Mouse (Mus musculus) neural tube, embryonic 13.5 days (tissue): Measurements from ENCODE around the gene Aqp9. TPM values are rescaled to one million over a fixed set of nuclear protein-coding genes. Genes with fewer than 3 reads are reported as not detected.
"Not testable (repeated sequence)": the region's sequence is repeated elsewhere in the genome, so short reads cannot be mapped to it uniquely, and the experiment has no call there.

Experiments
- ATAC-seq: fragments of 200-750 bp; cut with Nextera tagmentation; 2 replicates; pipeline ENCODE4 v1.8.0; 2017; ENCODE audit warnings: low read depth, mild to moderate bottlenecking, moderate TSS enrichment, moderate library complexity
- H3K27ac ChIP-seq: fragments of 300-500 bp; sonication (generic); replicated peaks from 2 replicates; pipeline ENCODE4 v1.5.1; 2015; ENCODE audit warnings: moderate library complexity, mild to moderate bottlenecking, inconsistent platforms
- H3K27me3 ChIP-seq: fragments of 300-500 bp; sonication (generic); 2 replicates; pipeline ENCODE4 v1.6.1; 2015; ENCODE audit warnings: mild to moderate bottlenecking, inconsistent platforms
- H3K36me3 ChIP-seq: fragments of 300-500 bp; sonication (generic); 2 replicates; pipeline ENCODE4 v1.6.1; 2015; ENCODE audit warnings: mild to moderate bottlenecking, inconsistent platforms
- H3K4me1 ChIP-seq: fragments of 300-500 bp; sonication (generic); replicated peaks from 2 replicates; pipeline ENCODE4 v1.6.1; 2015; ENCODE audit warnings: inconsistent platforms
- H3K4me2 ChIP-seq: fragments of 300-500 bp; sonication (generic); 2 replicates; pipeline ENCODE4 v1.6.1; 2015; ENCODE audit warnings: inconsistent platforms, mild to moderate bottlenecking, moderate library complexity
- H3K4me3 ChIP-seq: fragments of 300-500 bp; sonication (generic); 2 replicates; pipeline ENCODE4 v1.5.1; 2015; ENCODE audit warnings: mild to moderate bottlenecking, inconsistent platforms
- H3K9ac ChIP-seq: fragments of 300-500 bp; sonication (generic); 2 replicates; pipeline ENCODE4 v1.6.1; 2015; ENCODE audit warnings: moderate library complexity, mild to moderate bottlenecking, inconsistent platforms
- H3K9me3 ChIP-seq: fragments of 300-500 bp; sonication (generic); 2 replicates; pipeline ENCODE4 v1.6.1; 2016; ENCODE audit warnings: inconsistent platforms
- WGBS: fragments of 180-500 bp; shearing (Covaris S2); methylation state at CpG from one replicate; pipeline ENCODE4 v1.1.7; 2015; 5-methylcytosine and 5-hydroxymethylcytosine counted together
- polyA plus RNA-seq: library from polyadenylated mRNA; unstranded; fragments of >200 nt; fragmentation: Nextera tagmentation; extraction: Ambion mirVana; gene quantifications from 2 replicates; pipeline ENCODE4 v1.2.1, GENCODE M21; 2015

The Aqp9 gene
- polyA plus RNA-seq, 1 experiment from 2014 or later, result 0.31 TPM

- H3K4me2 ChIP-seq, H3K36me3 ChIP-seq, H3K4me3 ChIP-seq, H3K27ac ChIP-seq, H3K9ac ChIP-seq, H3K27me3 ChIP-seq, H3K4me1 ChIP-seq, H3K9me3 ChIP-seq, ATAC-seq: not testable (repeated sequence)
- WGBS, result 85% methylated on average over 7 of the region's 8 CpGs
Measured at GRCm38 (mm10) chr9:71123095-71123494, 45.4 kb downstream of the Aqp9 start.

GRCm38 (mm10) chr9:71120924-71121323 lies 47.6 kb downstream of the Aqp9 start:
- 80% methylated on average over 9 of the region's 9 CpGs for WGBS
- no peak overlapping the region for H3K9ac ChIP-seq
- no peak overlapping the region for H3K4me2 ChIP-seq
- H3K36me3 ChIP-seq, result no peaks in the 10 kb centered on the region
- no peaks in the 10 kb centered on the region for H3K27me3 ChIP-seq
- no peak overlapping the region for H3K27ac ChIP-seq
- ATAC-seq, result no peak
- no peak overlapping the region for H3K4me3 ChIP-seq
- no peaks in the 10 kb centered on the region for H3K4me1 ChIP-seq
- H3K9me3 ChIP-seq, result no peaks in the 10 kb centered on the region

GRCm38 (mm10) chr9:71113166-71113565 lies 55.3 kb downstream of the Aqp9 start:
- Histone ChIP-seq H3K9ac (no peak overlapping the region), H3K27ac (no peak overlapping the region), H3K36me3 (no peaks in the 10 kb centered on the region), H3K27me3 (no peaks in the 10 kb centered on the region), H3K4me3 (no peak overlapping the region), H3K9me3 (no peaks in the 10 kb centered on the region), H3K4me2 (no peak overlapping the region), H3K4me1 (no peaks in the 10 kb centered on the region)
- WGBS, result 86% methylated on average over 6 of the region's 6 CpGs
- ATAC-seq, result no peak

- no peak overlapping the region for H3K27ac ChIP-seq
- no peaks in the 10 kb centered on the region for H3K4me1 ChIP-seq
- no peak overlapping the region for H3K4me2 ChIP-seq
- no peaks in the 10 kb centered on the region for H3K27me3 ChIP-seq
- H3K4me3 ChIP-seq, result no peak overlapping the region
- 85% methylated on average over 5 of the region's 5 CpGs for WGBS
- no peaks in the 10 kb centered on the region for H3K36me3 ChIP-seq
- no peaks in the 10 kb centered on the region for H3K9me3 ChIP-seq
- ATAC-seq, result no peak
- no peak overlapping the region for H3K9ac ChIP-seq
Measured at GRCm38 (mm10) chr9:71103521-71103920, 65.0 kb downstream of the Aqp9 start.

DNA sequence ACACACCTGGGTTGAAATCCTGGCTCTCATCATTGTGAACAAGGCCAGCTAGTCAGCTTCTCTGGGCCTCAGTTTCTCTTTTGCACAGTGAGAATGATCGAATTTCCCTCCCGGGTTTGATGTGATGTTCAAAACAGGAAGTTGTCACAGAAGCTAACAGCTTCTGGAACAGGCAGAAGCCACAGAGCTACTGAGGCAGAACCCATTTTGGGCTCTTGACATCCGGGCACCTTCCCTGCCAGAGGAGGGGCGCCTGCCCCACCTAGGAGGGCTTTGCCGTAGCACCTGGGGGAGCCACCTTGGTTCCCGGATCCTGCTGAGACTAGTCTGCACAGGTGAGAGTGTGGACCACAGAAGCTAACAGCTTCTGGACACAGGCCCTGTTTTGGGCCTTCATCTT lies 74.4 kb downstream of the Aqp9 start:
- Histone ChIP-seq H3K9me3 (no peaks in the 10 kb centered on the region), H3K4me2 (no peak overlapping the region), H3K4me3 (no peak overlapping the region), H3K27me3 (no peaks in the 10 kb centered on the region), H3K36me3 (no peaks in the 10 kb centered on the region), H3K9ac (no peak overlapping the region), H3K27ac (no peak overlapping the region), H3K4me1 (no peaks in the 10 kb centered on the region)
- ATAC-seq, result no peak
- 89% methylated on average over 6 of the region's 6 CpGs for WGBS

GRCm38 (mm10) chr9:71092038-71092437 lies 76.4 kb downstream of the Aqp9 start:
- no peaks in the 10 kb centered on the region for H3K36me3 ChIP-seq
- H3K4me1 ChIP-seq, result no peaks in the 10 kb centered on the region
- ATAC-seq, result no peak
- no peak overlapping the region for H3K4me3 ChIP-seq
- H3K9ac ChIP-seq, result no peak overlapping the region
- no peaks in the 10 kb centered on the region for H3K27me3 ChIP-seq
- no peak overlapping the region for H3K27ac ChIP-seq
- WGBS, result 68% methylated on average over 5 of the region's 5 CpGs
- H3K4me2 ChIP-seq, result no peak overlapping the region
- no peaks in the 10 kb centered on the region for H3K9me3 ChIP-seq

- H3K4me1 ChIP-seq, result no peaks in the 10 kb centered on the region
- WGBS, result 65% methylated on average over 7 of the region's 7 CpGs
- H3K27ac ChIP-seq, result no peak overlapping the region
- no peak for ATAC-seq
- no peak overlapping the region for H3K4me3 ChIP-seq
- no peak overlapping the region for H3K4me2 ChIP-seq
- H3K9me3 ChIP-seq, result no peaks in the 10 kb centered on the region
- H3K36me3 ChIP-seq, result no peaks in the 10 kb centered on the region
- H3K27me3 ChIP-seq, result no peaks in the 10 kb centered on the region
- no peak overlapping the region for H3K9ac ChIP-seq
Measured at GRCm38 (mm10) chr9:71079201-71079600, 89.3 kb downstream of the Aqp9 start.

- Histone ChIP-seq H3K36me3 (no peaks in the 10 kb centered on the region), H3K9ac (no peak overlapping the region), H3K4me2 (no peak overlapping the region), H3K27ac (no peak overlapping the region), H3K4me1 (no peaks in the 10 kb centered on the region; the same call in 1 of the 2 replicates), H3K9me3 (no peaks in the 10 kb centered on the region), H3K27me3 (no peaks in the 10 kb centered on the region), H3K4me3 (no peak overlapping the region)
- WGBS, result 89% methylated on average over 5 of the region's 5 CpGs
- ATAC-seq, result no peak
Measured at GRCm38 (mm10) chr9:71077251-71077825, 91.1 kb downstream of the Aqp9 start.

GRCm38 (mm10) chr9:71076201-71076648 lies 92.3 kb downstream of the Aqp9 start:
- H3K27me3 ChIP-seq, result no peaks in the 10 kb centered on the region
- no peak overlapping the region for H3K27ac ChIP-seq
- no peaks in the 10 kb centered on the region for H3K36me3 ChIP-seq
- no peak overlapping the region for H3K9ac ChIP-seq
- 84% methylated on average over 12 of the region's 12 CpGs for WGBS
- no peak overlapping the region for H3K4me2 ChIP-seq
- no peak for ATAC-seq
- no peaks in the 10 kb centered on the region; the same call in 1 of the 2 replicates for H3K4me1 ChIP-seq
- no peaks in the 10 kb centered on the region for H3K9me3 ChIP-seq
- H3K4me3 ChIP-seq, result no peak overlapping the region

GRCm38 (mm10) chr9:71073831-71074230 lies 94.7 kb downstream of the Aqp9 start:
- no peak overlapping the region for H3K4me2 ChIP-seq
- no peak for ATAC-seq
- no peaks in the 10 kb centered on the region for H3K36me3 ChIP-seq
- H3K27ac ChIP-seq, result no peak overlapping the region
- H3K9me3 ChIP-seq, result no peaks in the 10 kb centered on the region
- no peak overlapping the region for H3K9ac ChIP-seq
- no peaks in the 10 kb centered on the region; the same call in 1 of the 2 replicates for H3K4me1 ChIP-seq
- 69% methylated on average over 4 of the region's 4 CpGs for WGBS
- H3K27me3 ChIP-seq, result no peaks in the 10 kb centered on the region
- no peak overlapping the region for H3K4me3 ChIP-seq

- H3K4me3 ChIP-seq, result no peak overlapping the region
- no peaks in the 10 kb centered on the region for H3K9me3 ChIP-seq
- no peak for ATAC-seq
- H3K4me2 ChIP-seq, result no peak overlapping the region
- no peak overlapping the region for H3K9ac ChIP-seq
- H3K36me3 ChIP-seq, result no peaks in the 10 kb centered on the region
- H3K27me3 ChIP-seq, result no peaks in the 10 kb centered on the region
- no peak overlapping the region for H3K27ac ChIP-seq
- H3K4me1 ChIP-seq, result no peaks in the 10 kb centered on the region; the same call in 1 of the 2 replicates
- WGBS, result 47% methylated on average over 4 of the region's 4 CpGs
Measured at GRCm38 (mm10) chr9:71073076-71073475, 95.4 kb downstream of the Aqp9 start.

DNA sequence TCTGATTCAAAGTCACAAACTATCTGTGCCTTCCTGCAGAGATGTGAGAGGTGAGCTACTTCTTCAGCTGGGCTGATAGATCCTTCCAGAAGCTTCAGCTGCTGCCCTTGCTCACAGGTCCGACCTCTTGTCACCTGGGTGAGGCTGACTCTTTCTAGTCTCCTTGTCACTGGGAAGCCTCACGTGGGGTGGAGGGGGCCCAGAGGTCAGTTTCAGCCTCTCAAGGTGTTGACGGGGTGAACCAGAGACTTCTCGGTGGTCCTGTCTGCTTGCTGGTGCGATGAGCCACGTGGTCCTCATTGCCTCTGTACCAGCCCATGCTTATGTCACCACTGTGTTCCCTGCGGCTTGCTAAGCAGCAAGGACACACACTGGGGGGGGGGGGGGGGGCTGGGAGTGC lies 96.0 kb downstream of the Aqp9 start:
- no peaks in the 10 kb centered on the region for H3K36me3 ChIP-seq
- no peaks in the 10 kb centered on the region for H3K27me3 ChIP-seq
- H3K9me3 ChIP-seq, result no peaks in the 10 kb centered on the region
- no peaks in the 10 kb centered on the region; the same call in 1 of the 2 replicates for H3K4me1 ChIP-seq
- no peak overlapping the region for H3K4me3 ChIP-seq
- H3K9ac ChIP-seq, result no peak overlapping the region
- WGBS, result 78% methylated on average over 7 of the region's 7 CpGs
- H3K27ac ChIP-seq, result no peak overlapping the region
- H3K4me2 ChIP-seq, result no peak overlapping the region
- no peak for ATAC-seq
